Mouse (Mus musculus) lung, postnatal 36 days (tissue): Measurements from ENCODE around the gene Ppy.
A peak's percentile ranks its signal among the peaks of the same experiment; 100 is the strongest.

Experiments used
- DNase-seq: peaks from one replicate; pipeline ENCODE4 v3.0.0; 2022; ENCODE audit warnings: mixed read lengths

Ppy gene

DNA sequence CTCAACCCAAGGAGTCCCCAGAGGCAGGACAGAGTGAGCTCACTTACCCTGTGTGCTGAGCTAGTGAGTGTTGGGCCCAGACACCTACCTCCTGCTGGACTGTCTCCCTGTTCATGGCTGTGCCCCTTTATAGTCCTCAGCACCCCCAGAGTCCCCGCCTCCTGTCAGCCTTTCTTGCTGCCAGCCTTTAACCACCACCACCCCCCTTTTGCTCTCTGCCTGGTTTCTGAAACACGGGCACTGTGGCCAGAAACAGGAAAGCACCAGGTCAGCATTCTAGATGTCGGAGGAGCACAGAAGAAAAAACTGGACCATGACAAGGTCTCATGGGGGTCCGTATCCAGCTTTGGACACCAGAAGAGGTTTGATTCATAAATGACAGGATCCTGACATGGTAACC, at the start of gene Ppy:
Gene Ppy (minus strand): TSS at position 101 of the 400 bp plus-strand sequence.
- no peak for DNase-seq

DNA sequence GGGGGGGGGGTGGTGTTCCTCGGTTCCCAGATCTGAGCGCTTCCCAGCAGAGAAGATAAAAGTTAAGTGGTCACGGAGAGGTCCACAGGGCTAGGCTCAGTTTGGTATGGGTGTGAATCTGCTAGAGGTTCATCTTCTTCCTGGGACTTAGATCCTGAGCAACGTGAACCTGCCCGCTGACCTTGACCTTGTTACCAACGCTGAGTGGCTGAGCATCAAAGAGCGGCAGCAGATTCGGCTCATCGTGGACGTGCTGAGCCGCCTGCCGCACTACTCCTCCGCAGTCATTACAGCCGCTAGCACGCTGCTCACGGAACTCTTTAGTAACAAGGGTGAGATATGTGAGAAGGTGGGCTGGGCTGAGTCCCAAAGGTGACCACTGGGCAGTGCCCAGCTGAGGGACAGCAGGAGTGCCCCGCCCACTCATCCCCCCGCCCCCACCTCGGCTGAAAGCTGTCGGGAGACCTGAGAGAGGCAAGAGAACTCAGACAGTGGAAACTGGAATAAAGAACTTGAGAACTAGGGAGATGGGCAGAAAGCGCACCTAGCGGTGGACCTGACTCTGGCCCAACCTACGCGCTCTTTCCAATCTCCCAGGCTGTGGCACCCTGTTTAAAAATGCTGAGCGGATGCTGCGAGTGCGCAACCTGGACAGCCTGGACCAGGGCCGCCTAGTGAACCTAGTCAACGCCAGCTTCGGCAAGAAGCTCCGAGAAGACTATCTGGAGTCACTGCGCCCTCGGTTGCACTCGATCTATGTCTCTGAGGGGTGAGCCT, 46.3 kb upstream of the Ppy start:
- no peak for DNase-seq

DNA sequence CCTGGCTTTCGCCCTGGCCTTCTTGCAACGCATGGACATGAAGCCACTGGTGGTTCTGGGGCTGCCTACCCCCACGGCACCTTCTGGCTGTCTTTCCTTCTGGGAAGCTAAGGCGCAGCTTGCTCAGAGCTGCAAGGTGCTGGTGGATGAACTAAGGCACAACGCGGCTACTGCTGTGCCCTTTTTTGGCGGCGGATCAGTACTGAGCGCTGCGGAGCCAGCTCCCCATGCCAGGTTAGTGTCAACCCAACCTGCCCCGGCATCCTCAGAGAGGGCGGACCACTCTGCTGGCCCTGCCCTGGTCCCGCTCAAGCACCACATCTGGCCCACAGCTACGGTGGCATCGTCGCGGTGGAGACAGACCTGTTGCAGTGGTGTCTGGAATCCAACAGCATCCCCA, 45.4 kb upstream of the Ppy start:
- no peak for DNase-seq

DNA sequence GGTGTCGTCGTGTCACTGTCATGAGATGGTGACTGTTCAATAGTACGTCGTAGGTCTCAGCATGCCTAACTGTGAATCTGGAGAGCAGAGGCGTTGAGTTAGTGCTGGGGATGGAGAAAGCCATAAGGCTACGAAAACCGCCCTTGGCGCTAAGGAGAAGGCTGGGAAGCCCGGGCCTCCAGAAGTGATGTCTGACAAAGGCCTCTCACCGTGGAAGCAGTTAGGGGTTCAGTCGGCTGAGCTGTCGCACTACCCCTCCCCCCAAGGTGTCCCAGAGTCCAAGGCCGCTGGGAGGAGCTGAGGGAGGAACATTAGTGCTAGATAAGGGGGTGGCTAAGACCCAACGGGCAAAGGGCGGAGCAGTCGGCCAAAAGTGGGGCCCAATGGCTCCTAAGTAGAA, 44.9 kb upstream of the Ppy start:
- no peak for DNase-seq

DNA sequence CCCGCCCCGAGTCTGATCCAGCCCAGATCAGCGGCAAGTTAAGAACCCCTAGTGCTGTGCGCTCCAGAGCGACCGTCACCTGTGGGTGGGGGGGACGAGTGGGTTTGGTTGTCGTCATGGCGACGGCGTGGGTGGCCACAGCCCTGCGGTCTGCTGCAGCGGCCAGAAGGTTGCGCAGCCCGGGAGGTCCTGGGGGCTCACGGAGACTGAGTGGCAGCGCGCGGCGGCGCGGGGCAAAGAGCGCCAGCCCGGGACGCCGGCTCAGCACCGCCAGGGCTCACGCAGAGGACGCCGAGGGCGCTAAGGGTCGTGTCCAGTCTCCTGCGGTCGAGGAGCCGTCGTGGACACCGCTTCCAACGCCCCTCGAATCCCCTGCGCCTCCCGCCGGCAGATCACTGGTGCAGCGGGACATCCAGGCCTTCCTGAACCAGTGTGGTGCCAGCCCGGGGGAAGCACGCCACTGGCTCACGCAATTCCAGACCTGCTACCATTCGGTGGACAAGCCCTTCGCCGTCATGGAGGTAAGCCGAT, 44.4 kb upstream of the Ppy start, which contains the start of gene Nags:
Gene Nags (plus strand): TSS at position 43 of the 531 bp plus-strand sequence.
- DNase-seq = no peak

DNA sequence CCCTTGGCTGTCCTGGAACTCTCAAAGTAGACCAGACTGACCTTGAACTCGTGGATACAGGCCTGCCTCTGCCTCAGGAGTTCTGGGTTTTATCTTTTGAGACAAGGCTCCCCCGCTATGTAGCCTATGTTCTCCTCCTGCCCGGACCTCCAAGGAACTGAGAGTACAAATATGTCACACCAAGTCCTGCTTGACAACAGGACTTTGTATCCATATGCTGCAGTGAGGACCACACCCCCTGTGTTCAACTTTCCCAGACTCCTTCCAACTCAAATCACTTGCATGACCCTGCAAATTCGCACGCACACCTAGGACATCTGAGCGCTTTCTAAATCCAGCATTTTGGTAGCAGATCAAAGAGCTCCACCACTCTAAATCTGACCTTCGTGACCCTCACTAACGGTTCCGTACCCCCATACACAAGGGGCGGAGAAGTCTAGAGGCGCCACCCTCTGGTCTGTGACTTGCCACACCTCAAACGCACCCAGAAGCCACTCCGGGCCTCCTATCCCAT, 43.9 kb upstream of the Ppy start:
- no peak for DNase-seq

DNA sequence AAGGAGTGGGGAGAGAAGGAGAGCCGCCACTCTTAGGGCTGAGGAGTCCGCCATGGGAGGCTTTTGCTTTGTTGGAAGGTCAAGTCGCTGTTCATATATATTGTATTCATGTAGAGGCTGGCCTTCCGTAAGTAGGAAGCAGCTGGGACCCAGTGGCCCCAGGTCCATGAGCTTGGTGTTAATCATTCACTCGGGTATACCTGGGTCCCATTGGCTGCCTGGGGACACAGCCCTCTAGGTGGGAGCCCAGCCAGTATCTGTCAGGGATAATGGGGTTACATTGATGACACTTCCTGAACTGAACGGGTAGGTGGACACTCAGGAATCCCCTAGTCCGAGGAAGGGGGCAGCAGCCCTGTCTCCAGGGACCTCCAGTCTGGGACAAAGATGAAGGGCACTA, 41.2 kb upstream of the Ppy start:
- DNase-seq = no peak

DNA sequence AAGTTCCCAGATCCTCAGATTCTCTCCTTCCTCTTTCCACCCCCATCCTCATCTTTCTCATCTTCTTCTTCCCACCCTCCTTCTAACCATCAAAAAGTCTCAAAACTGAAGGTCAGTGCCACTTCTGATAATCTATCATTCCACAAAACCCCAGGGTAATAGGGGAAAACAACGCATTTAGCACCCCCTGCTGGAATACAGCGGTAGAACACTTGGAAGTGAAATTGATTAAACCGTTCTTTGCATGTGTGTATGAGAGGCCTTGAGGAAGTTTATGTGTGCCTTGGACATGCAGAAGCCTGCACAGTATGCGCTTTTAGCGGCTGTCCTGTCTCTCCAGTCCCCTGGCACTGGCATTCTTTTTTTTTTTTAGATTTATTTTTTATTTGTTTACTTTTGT, 39.4 kb upstream of the Ppy start:
- peak; percentile 81 for DNase-seq

DNA sequence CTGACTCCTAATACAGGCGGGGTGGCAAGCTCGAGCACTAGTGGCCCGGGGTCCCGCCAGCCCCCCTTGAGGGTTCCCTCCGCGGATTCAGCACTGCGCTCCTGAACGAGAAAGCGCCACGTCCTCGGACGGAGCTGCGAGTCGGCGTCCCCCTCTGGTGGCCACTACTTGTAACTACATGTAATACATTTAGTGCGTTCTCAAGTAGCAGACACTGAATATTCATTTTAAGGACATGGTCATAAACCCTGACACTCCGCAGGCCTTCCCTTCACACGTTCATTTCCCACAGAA, 37.3 kb upstream of the Ppy start:
- DNase-seq = peak; percentile 63

DNA sequence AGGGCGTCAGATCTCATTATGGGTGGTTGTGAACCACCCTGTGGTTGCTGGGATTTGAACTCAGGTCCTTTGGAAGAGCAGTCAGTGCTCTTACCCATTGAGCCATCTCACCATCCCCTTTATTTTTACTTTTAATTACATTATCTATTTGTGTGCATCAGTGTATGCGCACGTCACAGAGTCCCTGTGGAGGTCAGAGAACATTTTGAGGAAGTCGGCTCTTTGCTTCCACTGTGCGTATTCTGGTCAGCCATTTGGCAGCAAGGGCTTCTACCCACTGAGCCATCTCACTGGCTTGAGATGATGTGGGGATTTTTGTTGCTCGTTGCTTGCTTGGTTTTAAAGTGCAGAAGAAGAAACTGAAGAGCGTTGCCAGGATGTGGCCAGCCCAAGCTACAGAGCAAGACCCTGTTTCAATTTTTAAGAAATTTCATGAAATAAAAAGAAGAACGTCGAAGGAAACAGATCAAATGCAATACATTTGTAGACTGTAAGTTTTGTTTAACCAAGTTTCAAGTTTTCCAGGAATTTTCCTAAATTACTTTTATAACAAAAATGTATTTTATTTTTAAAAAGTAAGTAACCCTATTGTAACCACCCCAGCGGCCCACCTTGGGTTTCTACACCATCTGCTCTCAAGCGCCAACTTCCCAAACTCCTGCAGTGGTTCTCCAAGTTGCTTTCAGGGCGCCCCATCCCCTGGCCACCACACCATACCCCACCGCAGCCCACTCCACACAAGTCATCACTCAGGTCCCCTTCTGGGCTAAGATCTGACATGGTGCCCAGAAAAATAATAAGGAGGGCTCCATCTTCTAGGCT, 36.7 kb upstream of the Ppy start:
- no peak for DNase-seq

DNA sequence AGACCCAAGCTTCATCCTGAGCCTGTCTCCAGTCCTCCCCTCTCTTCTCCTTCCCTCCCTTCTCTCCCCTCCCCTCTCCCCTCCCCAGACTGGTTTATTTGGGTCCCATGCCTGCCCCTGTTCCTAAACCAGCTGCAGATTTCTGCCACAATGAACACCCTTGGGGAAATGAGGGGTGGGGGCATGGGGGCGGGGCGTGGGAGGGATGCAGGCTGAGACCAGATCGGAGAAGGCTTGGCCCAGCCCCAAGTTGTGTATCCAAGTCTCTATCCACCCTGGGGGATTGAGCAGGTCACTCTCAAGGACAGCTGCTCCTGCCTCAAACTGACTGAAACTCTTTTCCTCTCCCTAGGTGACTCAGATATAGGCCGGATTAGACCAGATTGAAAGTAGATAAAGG, 33.4 kb upstream of the Ppy start:
- no peak for DNase-seq

DNA sequence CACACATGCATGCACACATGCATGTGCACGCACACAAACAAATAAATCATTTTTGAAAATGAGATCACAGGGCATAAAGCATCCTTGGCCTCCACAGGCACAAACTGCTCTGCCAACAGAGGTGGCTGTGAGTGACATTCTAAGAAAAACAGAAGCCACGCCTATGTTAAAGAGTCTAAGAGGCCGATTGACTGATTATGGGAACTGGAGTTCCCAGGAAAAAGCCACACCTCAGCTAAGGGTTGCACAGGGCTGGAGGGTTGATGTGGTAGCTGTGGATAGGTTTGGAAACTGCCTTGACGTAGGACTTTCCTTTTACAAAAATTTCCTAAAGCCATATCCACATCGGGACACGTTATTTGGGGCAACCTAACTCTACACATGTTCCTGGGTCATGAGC, 16.3 kb upstream of the Ppy start:
- DNase-seq = no peak

DNA sequence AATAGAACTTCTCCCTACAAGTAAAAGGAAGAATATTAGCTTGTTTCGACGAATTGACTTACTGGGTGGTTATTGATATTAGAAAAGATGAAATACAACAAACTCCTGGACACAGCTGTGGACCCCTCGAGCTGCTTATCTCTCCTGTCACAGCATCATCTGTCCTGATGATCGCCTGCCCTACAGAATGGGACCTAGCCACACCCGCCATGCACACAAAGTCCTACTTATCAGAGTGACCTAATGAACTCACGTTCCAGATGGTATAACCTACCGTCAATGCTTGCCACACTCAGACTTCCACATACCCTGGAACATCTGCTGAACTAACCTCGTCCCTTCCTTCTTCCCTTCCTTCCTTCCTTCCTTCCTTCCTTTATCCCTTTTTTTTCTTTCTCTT, 15.1 kb upstream of the Ppy start:
- DNase-seq = no peak

DNA sequence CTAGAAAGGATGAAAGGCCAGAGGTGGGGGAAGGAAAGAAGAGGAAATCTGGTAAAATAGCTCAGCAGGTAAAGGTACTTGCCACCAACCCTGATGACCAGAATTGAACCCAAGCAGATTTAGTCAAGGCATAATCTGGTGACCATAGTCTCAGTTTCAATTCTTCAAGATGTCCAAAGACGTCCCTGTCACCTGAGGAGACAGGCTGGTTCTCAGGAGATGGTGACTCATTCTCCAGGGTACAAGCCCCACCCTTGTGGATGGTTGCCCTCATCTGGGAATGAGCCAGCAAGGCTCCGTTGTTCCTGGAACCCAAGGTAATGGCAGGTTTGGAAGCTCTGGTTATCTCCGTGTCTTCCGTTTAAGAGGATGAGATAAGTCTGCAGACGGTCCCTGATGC, 10.5 kb upstream of the Ppy start:
- no peak for DNase-seq

DNA sequence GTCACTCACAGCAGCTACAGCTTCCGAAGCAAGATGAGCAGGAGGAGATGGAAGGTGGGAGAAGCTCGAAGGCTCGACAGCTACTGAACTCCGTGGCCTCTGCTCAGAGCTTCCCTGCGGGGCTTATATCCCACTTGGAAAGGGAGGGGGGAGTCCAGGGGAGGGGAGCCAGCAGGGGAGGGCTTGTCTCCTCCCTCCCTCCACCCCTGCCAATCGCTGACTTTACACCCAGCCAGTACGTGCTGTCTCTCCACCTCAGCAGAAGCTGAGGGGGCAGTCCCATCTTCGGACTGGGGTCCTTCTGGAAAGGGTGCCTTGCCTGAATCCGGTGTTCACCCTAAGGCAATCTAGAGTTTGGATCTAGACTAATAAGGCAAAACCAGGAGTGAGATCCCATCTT, 6.6 kb upstream of the Ppy start, which contains the start of gene Pyy:
Gene Pyy (minus strand): TSS at position 101 of the 400 bp plus-strand sequence.
- DNase-seq = no peak

DNA sequence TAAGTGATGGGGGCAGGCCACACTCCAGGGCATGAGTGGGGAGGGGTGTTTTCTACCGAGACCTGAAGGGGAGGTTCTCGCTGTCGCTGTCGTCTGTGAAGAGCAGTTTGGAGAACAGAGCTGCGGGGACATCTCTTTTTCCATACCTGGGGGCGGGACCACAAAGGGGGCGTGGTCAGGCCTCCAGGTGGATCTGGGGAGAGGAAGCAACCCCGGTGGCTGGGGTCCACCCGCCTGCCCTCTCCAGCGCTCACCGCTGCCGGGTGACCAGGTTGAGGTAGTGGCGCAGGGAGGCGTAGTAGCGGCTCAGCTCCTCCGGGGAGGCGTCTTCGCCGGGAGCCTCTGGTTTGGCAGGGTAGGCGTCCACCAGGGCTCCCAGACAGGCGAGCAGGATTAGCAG, 5.8 kb upstream of the Ppy start:
- DNase-seq = no peak

DNA sequence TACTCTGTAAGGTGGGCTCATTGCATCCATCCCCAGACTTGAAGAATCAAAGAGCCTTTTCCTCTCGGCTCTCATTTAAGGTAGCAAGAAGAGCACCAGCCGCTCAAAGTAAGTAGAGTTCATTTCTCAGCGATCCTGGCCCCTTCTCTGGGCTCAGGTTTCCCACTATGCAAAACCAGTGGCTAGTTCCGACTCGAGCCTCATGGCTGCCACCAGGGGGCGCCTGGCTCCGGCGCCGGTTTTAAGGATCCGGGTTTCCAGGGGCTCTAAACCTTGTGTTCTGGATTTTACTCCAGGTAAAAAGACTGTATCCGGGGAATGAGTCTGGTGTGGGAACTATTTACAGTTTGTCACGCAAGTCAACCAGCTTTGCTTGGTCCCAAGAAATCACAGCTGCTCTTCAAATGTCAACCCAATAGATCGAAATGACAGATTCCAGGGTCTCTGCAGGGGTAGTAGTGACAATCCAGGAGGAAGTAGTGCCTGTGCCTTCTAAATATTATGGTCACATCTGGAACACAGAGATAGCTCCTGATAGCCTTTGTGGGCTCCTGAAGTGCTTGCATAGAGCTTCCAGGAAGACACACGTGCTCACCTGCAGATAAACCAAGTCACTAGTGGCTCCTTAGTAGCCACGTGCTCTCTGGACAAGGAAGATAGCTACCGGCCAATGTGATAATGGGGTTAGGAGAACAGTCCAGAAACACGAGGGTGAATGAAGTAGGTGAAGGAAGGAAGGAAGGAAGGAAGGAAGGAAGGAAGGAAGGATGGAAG, 1.6 kb upstream of the Ppy start:
- peak; percentile 74 for DNase-seq

DNA sequence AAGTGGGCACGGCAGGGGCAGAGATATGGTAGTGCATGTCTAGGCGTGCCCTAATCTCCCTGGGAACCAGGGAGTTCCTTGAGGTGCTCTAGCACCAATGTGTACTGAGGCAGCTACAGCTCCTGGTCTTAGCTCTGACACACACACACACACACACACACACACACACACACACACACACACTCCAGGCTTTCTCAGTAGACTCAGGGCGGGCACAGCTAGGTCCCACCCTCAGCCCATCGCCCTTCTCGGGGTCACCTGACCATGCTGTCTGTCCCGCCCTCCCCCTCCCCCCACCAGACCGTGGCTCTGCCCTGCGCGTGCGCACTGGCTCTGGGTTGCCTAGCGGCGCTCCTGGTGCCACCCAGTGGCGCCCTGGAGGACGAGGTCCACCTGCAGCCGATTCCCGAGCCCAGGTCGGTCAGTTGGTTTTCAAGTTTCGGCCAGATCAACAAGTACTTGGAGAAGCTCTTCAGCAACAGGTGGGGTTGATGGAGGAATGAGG, 4.2 kb downstream of the Ppy start:
- peak; percentile 66 for DNase-seq

DNA sequence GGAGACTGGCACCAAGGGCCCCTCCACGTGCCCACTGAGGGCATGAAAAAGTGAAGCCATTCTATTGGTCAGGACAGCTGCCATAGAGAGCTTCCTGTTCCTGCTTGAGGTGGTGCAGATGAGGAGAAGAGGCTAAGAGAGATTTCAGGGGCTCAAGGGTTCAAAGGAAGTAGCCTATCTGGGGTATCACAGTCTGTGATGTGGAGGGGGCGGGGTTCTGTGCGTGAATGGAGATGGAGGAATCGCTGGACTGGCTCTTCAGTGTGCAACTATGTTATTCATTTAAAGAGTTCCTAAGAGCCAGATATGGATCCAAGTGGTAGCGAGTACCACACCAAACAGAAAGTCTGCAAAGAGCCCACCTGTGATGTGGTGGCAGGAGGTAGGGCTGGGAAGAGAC, 4.7 kb downstream of the Ppy start:
- no peak for DNase-seq

DNA sequence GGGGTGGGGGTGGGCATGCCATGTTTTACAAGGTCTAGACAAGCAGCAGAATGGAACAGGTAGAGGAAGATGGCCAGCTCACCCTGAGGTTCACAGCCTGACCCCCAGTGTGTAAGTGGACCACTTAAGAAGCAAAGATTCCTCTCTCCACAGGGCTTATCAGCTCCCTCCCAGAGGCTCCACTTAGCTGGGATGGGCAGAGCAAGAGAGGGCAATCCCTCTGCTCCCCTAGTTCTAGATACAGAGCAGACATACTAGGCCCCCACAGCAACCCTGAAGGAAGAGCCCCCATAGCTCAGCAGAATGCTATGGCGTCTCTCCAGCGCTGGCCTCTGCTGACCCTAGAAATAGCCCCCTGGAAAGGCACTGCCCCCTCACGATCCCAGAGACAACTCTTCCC, 5.4 kb downstream of the Ppy start:
- DNase-seq = no peak

DNA sequence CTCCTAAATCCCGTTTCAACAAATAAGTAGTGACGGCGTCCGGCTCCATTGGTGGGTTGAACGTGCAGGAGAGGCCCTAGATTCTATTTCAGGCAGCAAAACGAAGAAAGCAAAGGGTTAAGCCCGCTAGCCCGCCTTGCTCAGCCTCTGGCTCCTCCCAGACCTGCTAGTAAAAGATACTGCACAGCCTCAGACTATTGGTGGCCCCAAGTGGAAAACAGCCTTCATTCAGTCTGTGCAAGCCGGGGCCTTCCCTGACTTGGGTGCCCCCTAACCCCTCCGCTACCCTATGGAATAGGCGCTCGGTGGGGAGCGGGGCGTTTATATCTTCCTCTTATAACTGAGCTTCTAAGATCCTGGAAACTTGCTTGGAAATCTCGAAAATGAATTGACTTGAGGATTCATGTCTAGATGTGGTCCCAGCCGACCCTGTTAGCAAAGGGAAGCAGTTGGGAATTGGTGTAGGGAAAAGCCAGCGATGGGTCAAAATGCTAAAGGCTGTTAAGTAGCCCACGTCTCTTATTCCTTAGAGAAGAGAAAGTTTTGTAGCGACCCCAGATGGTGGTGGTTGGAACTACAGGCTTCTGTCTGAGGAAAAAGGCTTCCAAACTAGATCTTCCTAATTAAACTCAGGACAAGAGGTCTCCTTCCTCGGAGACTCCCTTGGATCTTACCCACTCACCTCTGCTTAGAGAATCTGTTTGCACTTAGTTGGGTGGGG, 11.9 kb downstream of the Ppy start:
- DNase-seq = peak; percentile 65
